Mouse (Mus musculus) hindbrain, embryonic 11.5 days (tissue): ENCODE data around the gene Cd200r4. TPM values are rescaled to one million over a fixed set of nuclear protein-coding genes. Genes with fewer than 3 reads are reported as not detected.

Experiments
- ATAC-seq: fragments of 200-750 bp; cut with Nextera tagmentation; 2 replicates; pipeline ENCODE4 v1.8.0; 2017; ENCODE audit warnings: mild to moderate bottlenecking, moderate TSS enrichment, moderate library complexity; ENCODE audit not compliant: low FRiP score
- DNase-seq: peaks from one replicate; pipeline ENCODE4 v3.0.0-alpha.2; 2015; ENCODE audit warnings: low spot score
- H3K27ac ChIP-seq: fragments of 300-500 bp; sonication (generic); 2 replicates; pipeline ENCODE4 v1.5.1; 2014; ENCODE audit warnings: mild to moderate bottlenecking, low read depth, low read length
- H3K27me3 ChIP-seq: fragments of 300-500 bp; sonication (generic); 2 replicates; pipeline ENCODE4 v1.6.1; 2014; ENCODE audit warnings: mild to moderate bottlenecking, low read length, moderate library complexity, mixed read lengths; ENCODE audit not compliant: control insufficient read depth, insufficient read depth
- H3K36me3 ChIP-seq: fragments of 300-500 bp; sonication (generic); 2 replicates; pipeline ENCODE4 v1.6.1; 2014; ENCODE audit warnings: mild to moderate bottlenecking, low read length, moderate library complexity, mixed read lengths; ENCODE audit not compliant: control insufficient read depth, insufficient read depth
- H3K4me1 ChIP-seq: fragments of 300-500 bp; sonication (generic); replicated peaks from 2 replicates; pipeline ENCODE4 v1.6.1; 2014; ENCODE audit warnings: low read length, mixed read lengths; ENCODE audit not compliant: control insufficient read depth, insufficient read depth
- H3K4me2 ChIP-seq: fragments of 300-500 bp; sonication (generic); replicated peaks from 2 replicates; pipeline ENCODE4 v1.6.1; 2014; ENCODE audit warnings: mild to moderate bottlenecking, low read depth, low read length
- H3K4me3 ChIP-seq: fragments of 300-500 bp; sonication (generic); 2 replicates; pipeline ENCODE4 v1.5.1; 2014; ENCODE audit warnings: low read depth, low read length
- H3K9ac ChIP-seq: fragments of 300-500 bp; sonication (generic); 2 replicates; pipeline ENCODE4 v1.6.1; 2014; ENCODE audit warnings: low read depth, low read length
- H3K9me3 ChIP-seq: fragments of 300-500 bp; sonication (generic); 2 replicates; pipeline ENCODE4 v1.6.1; 2016; ENCODE audit warnings: low read length; ENCODE audit not compliant: control insufficient read depth
- WGBS: fragments of 180-500 bp; shearing (Covaris S2); extraction: QIAGEN DNeasy Blood & Tissue Kit; methylation state at CpG from one replicate; pipeline ENCODE4 v1.1.7; 2014; 5-methylcytosine and 5-hydroxymethylcytosine counted together
- polyA plus RNA-seq: library from polyadenylated mRNA; unstranded; fragments of >200 nt; fragmentation: Nextera tagmentation; extraction: Ambion mirVana; gene quantifications from 2 replicates; pipeline ENCODE4 v1.2.1, GENCODE M21; 2014

The Cd200r4 gene
- not detected in 2 replicates for polyA plus RNA-seq

DNA sequence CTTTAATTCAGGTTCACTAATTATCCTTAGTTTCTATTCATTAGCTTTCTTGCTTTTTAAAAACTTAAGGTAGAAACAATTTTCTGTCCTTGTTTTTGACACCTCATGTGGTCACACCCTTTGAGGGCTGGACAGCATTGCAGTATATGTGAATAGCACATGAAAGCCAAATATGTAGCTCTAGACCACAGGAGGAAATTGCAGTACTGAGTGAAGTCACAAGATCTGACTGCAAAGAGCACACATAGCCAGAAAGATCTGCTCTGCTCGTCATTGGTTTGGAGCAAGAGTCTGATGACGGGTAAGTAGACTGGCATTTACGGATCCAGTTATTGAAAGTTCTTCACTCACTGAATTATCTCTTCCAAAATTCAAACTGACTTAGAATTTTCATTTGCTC, at the start of gene Cd200r4:
Gene Cd200r4 (plus strand): TSS at position 190 of the 400 bp plus-strand sequence.
- WGBS, result 87% methylated on average over 3 of the region's 3 CpGs
- no peak for ATAC-seq
- Histone ChIP-seq H3K4me1 (no peaks in the 10 kb centered on the region), H3K36me3 (no peaks in the 10 kb centered on the region), H3K9me3 (no peaks in the 10 kb centered on the region), H3K27ac (no peak within 1 kb of the TSS), H3K4me2 (no peak within 1 kb of the TSS), H3K27me3 (no peaks in the 10 kb centered on the region), H3K4me3 (no peak within 1 kb of the TSS), H3K9ac (no peak within 1 kb of the TSS)
- no peak for DNase-seq

DNA sequence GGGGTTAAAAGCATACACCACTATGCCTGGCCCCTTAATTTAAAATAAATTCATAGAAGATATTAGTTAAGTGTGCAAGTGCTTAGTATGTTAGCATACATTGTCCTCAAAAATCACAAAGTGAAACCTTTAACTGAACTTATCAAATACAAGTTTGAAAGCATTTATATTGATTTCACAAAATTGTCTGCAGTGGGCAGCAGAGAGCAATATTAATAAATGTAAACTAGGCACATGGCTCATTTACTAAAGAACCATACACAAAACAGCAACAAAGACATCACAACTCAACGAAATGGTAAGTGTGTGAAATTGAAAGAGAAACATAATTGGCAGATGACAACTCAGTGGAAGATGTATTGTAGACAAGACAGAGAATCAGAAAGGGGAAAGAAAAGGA, 49.7 kb upstream of the Cd200r4 start:
- Histone ChIP-seq H3K4me1 (no peaks in the 10 kb centered on the region), H3K9ac (no peak overlapping the region), H3K4me3 (no peak overlapping the region), H3K4me2 (no peak overlapping the region), H3K27me3 (no peaks in the 10 kb centered on the region), H3K36me3 (no peaks in the 10 kb centered on the region), H3K9me3 (no peaks in the 10 kb centered on the region), H3K27ac (no peak overlapping the region)
- DNase-seq (no peak), ATAC-seq (no peak)
- WGBS, result 74% methylated on average over 1 of the region's 1 CpGs

DNA sequence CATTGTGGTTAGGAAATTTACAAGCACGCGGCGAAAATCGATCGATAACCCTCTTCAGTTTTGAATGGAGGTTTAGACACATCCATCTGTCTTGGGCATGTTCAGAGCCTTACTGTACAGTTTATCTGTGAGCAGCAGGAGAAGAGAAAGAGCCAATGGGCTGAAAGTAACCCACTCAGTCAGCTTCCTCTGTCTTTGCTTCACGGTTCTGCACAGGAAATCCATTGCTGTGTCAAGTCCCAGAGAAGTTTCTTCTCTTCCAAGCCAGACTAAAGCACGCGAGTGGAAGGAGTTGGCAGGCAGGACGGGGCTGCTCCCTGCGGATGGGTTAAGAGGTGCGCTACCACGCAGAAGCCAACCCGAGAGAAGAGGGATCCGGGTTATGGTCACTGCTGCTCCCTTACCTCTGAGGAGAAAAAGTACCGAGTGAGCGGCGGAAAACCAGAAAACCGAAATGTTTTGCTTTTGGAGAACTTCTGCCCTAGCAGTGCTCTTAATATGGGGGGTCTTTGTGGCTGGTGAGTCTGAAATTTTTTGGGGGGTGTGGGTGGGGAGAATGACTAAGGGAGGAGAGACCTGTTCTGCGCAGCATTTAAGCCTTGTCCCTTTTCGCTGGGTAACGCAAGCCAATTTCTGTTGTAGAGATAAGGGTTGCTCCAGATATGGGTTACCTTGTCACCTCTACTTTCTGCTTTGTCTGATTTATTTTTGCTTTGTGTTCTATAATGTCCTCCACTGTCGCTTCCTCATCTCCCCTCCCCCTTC, 45.8 kb upstream of the Cd200r4 start, which contains the start of gene Cd200r1:
Gene Cd200r1 (plus strand): TSS at position 182 of the 765 bp plus-strand sequence.
- H3K4me1 ChIP-seq, result no peaks in the 10 kb centered on the region
- 81% methylated on average over 22 of the region's 22 CpGs for WGBS
- no peak within 1 kb of the TSS for H3K4me2 ChIP-seq
- ATAC-seq, result no peak
- H3K27me3 ChIP-seq, result no peaks in the 10 kb centered on the region
- no peak for DNase-seq
- no peak within 1 kb of the TSS for H3K27ac ChIP-seq
- no peak within 1 kb of the TSS for H3K4me3 ChIP-seq
- no peak within 1 kb of the TSS for H3K9ac ChIP-seq
- H3K36me3 ChIP-seq, result no peaks in the 10 kb centered on the region
- no peaks in the 10 kb centered on the region for H3K9me3 ChIP-seq

DNA sequence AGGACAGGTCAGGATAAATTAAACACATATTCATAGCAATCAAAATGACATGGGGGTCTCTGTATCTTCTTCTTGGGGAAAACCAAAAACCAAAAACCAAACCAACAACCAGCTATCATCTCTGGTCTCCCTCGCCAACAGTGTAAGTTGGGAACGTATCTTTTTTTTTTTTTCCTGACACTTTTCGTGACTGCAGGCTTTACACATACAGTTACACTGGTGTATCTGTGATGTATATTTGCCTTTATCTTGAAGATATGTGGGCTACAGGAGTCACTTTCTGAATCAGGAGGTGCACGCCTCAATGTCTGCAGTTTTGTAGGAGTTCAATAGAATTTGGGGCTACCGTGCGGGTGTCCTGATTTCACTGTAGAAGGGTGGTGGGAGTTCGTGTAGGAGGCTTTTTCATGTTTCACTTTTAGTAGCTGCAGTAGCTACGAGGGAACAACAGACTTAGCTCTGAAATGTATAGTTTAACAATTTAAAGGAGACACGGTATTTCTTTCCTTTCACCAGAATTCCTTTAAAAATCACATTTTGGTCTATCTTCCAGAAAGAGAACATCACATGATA, 45.1 kb upstream of the Cd200r4 start:
- Histone ChIP-seq H3K9me3 (no peaks in the 10 kb centered on the region), H3K4me3 (no peak overlapping the region), H3K36me3 (no peaks in the 10 kb centered on the region), H3K9ac (no peak overlapping the region), H3K4me2 (no peak overlapping the region), H3K27ac (no peak overlapping the region), H3K4me1 (no peaks in the 10 kb centered on the region), H3K27me3 (no peaks in the 10 kb centered on the region)
- ATAC-seq, result no peak
- 88% methylated on average over 9 of the region's 9 CpGs for WGBS
- DNase-seq, result no peak

DNA sequence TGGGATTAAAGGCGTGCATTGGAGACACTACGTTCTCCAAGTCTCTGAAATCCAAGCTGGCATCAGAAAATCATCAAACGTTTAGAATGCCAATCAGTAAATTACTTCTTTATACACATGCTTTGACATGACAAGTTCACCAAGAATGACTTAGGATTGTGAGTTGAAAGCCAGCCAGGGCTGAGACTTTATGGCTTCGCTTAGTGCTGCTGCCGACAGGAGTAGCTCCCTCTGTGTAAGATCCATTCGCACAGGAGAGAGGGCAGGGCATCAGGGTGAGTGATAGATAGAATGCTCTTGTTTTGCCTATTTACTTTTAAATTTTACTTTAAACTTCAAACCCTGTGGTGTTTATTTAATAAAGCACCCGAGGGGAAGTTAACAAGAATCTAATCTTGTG, 44.0 kb upstream of the Cd200r4 start:
- 91% methylated on average over 7 of the region's 7 CpGs for WGBS
- Histone ChIP-seq H3K27me3 (no peaks in the 10 kb centered on the region), H3K36me3 (no peaks in the 10 kb centered on the region), H3K9ac (no peak overlapping the region), H3K4me1 (no peaks in the 10 kb centered on the region), H3K4me2 (no peak overlapping the region), H3K4me3 (no peak overlapping the region), H3K27ac (no peak overlapping the region), H3K9me3 (no peaks in the 10 kb centered on the region)
- DNase-seq (no peak), ATAC-seq (no peak)

DNA sequence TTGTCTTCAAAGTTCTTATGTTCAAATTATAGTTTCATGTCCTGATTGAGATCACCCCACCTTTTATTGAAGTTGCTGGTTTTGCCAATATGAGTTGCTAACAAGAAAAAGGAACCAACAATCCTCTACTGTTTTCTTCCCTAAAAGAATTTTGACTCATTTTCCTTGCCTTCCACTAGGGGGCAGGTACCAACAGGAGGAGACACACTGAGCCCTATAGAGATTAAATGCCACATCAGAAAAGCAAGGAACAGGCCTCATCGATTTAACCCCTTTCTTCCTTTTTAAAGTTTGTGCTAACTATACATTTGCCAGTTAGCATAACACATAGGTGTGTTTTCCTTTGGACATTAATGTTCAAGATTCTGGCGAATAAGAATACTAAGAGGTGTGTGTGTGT, 43.6 kb upstream of the Cd200r4 start:
- no peaks in the 10 kb centered on the region for H3K27me3 ChIP-seq
- H3K9me3 ChIP-seq, result no peaks in the 10 kb centered on the region
- no peak for ATAC-seq
- H3K27ac ChIP-seq, result no peak overlapping the region
- peak; percentile 30 for DNase-seq
- no peak overlapping the region for H3K9ac ChIP-seq
- WGBS, result 55% methylated on average over 2 of the region's 2 CpGs
- H3K36me3 ChIP-seq, result no peaks in the 10 kb centered on the region
- H3K4me3 ChIP-seq, result no peak overlapping the region
- H3K4me2 ChIP-seq, result no peak overlapping the region
- no peaks in the 10 kb centered on the region for H3K4me1 ChIP-seq

DNA sequence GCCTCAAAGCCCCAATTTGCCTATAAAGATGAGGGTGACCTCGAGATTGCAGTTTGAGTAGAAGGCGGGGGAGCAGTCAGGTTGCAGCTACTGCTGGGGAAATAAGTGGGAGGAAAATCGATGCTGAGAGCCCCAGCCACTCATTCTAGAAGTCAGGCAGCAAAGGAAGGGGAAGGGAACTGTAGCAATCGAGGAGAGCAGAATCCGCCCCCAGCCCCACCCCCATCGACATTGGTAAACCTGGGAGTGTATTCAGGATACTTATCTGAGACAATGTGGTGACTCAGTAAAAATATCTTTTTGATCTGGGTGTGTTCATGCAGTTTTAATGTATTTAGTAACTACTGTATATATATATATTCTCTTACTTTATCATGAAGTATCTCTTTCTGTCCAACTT, 39.0 kb upstream of the Cd200r4 start:
- no peak overlapping the region for H3K4me3 ChIP-seq
- WGBS, result 83% methylated on average over 6 of the region's 6 CpGs

DNA sequence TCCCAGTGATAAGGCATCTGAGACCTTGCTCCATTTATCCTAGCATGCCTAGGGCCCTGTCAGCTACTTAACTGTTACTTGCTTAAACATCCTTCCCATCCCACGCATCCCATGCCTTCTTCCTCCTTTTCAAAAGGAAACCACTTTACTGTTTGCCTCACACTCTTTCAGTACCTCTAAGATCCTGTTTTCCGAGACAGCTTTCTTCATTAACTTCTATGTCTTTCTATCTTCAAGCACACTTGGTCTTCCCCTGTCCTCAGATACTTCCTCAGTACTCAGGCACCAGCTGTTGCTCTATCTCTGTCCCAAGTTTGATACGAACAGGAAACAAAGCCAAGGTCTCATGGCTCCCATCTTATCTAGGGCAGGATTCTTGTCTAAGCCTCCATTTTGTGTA, 37.9 kb upstream of the Cd200r4 start:
- no peaks in the 10 kb centered on the region for H3K9me3 ChIP-seq
- no peaks in the 10 kb centered on the region for H3K4me1 ChIP-seq
- ATAC-seq (no peak), DNase-seq (no peak)
- H3K36me3 ChIP-seq, result no peaks in the 10 kb centered on the region
- 88% methylated on average over 3 of the region's 3 CpGs for WGBS
- no peak overlapping the region for H3K9ac ChIP-seq
- H3K27me3 ChIP-seq, result no peaks in the 10 kb centered on the region
- H3K27ac ChIP-seq, result no peak overlapping the region
- H3K4me2 ChIP-seq, result no peak overlapping the region
- no peak overlapping the region for H3K4me3 ChIP-seq

More for the DNA sequence above, 39.0 kb upstream of the Cd200r4 start:
- Histone ChIP-seq H3K27me3 (no peaks in the 10 kb centered on the region), H3K27ac (no peak overlapping the region), H3K4me2 (no peak overlapping the region), H3K36me3 (no peaks in the 10 kb centered on the region), H3K4me1 (no peaks in the 10 kb centered on the region), H3K9ac (no peak overlapping the region), H3K9me3 (no peaks in the 10 kb centered on the region)
- ATAC-seq (no peak), DNase-seq (no peak)

DNA sequence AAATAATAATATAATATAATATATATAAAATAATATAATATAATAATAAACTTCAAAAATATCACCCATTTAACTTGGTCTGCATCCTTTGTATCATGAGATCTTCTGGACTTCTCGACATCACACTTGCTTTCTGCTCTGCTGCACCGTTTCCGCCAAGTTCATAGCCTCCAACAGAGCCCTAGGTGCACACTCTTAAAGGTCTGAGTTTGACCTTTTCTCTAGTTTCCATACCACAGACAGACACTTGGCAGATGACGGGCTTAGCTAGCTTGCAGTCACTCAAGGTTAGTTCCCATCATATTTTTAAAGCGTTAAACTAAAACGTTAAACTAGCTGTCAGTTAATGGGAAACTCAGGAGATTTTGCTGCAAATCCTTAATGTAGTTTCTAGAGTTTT, 37.3 kb upstream of the Cd200r4 start:
- Histone ChIP-seq H3K4me1 (no peaks in the 10 kb centered on the region), H3K36me3 (no peaks in the 10 kb centered on the region), H3K4me2 (no peak overlapping the region), H3K9me3 (no peaks in the 10 kb centered on the region), H3K27me3 (no peaks in the 10 kb centered on the region), H3K27ac (no peak overlapping the region), H3K9ac (no peak overlapping the region), H3K4me3 (no peak overlapping the region)
- WGBS, result 88% methylated on average over 6 of the region's 6 CpGs
- DNase-seq (no peak), ATAC-seq (no peak)
